Mouse (Mus musculus) left cerebral cortex, adult 11 months (tissue): Measurements from ENCODE around the gene Olfr510.
"Not testable (repeated sequence)": the region's sequence is repeated elsewhere in the genome, so short reads cannot be mapped to it uniquely, and the experiment has no call there.

ENCODE experiments used
- DNase-seq: peaks from one replicate; pipeline ENCODE4 v3.0.0; 2022; ENCODE audit warnings: low spot score

Olfr510 gene

DNA sequence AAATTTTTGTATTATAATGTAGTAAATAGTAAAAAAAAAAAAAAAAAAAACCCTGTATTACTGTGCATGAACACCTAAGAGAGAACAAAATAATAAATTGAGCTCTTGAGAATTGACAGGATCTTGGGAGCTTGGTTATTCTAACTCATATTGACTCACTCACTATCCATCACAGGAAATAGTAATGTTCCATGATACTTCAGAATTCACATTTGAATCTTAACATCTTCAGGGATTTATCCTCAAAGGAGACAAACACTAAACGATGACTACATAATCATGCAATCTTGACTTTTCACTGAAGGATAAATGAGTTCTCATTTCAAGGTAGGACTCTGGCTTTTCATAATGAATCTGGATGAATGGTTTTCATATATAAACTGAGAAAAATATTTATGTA is at the start of gene Olfr510:
Olfr510 (plus strand) TSS at position 301 of the 400 bp plus-strand sequence.
- DNase-seq = no peak

DNA sequence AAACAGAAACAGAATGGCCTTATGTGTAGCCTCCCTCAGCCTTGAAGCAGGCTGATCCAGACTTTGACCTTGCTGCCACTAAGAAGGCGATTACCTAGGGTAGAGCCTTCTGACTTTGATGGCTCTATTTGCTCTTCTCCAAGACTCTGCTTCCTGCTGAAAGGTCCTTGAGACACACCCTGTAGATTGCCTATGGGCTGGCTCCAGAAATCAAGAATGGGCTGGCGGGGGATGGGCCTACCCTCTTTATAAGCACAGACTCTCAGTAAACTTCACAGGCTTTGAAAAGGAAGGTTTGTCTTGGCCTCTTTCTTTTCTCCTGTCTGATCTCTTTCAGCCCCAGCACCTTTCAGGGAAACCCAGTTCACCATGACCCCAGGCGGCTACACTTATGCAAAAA is 49.4 kb upstream of the Olfr510 start:
- not testable (repeated sequence) for DNase-seq

DNA sequence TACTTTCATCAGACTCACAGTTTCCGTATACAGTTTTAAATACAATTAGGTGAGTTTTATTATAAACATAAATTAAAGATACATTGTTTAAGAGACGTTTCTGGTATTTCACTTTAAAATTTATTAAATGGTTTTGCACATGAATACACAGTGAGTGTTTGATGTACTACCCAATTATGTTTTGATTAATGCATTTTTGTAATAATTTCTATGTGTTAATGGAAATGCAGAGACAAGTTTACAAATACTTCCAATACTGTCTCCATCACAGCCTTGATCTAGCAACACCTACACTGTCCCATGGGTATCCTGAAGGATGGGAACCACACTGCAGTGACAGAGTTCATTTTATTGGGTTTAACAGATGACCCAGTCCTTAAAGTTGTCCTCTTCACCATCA is 44.7 kb upstream of the Olfr510 start, which contains the start of gene Olfr507:
Olfr507 (plus strand) TSS at position 301 of the 400 bp plus-strand sequence.
- DNase-seq = no peak

DNA sequence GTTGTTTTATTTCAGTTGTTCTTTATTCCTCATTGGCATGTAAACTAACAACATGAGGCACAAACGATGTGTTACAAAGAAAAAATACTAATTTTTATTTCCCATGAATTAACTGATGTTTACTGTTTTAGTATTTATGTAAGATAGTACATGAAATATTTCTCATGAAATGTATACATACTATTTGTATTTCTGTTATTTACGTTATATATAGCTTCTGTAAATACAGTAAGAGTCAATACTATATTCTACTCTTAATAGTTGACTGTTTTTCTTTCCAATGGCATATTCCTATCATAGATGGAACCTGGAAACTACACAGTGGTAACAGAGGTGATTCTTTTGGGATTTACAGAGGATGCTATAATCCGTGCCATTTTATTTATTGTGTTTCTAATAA is 36.5 kb upstream of the Olfr510 start, which contains the start of gene Olfr508:
Olfr508 (plus strand) TSS at position 301 of the 400 bp plus-strand sequence.
- DNase-seq = no peak

DNA sequence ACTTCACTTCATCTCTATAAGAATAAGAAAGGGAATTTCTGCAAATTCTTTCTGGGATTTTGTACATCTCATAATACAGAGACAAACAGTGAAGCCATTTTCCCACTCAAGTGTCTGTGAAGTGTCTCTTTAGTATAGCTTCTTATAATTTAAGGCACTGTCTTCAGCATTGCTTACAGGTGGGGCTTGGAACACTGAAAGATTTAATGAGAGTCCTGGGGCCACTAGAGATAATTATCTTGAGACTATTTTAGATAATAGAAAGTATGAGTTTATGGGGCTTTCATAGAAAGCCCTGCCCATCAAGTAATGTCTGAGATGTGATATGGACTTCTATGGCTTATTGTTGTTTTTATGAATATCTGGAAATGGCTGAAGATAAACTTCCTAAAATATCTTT is 14.4 kb upstream of the Olfr510 start, which contains the start of gene Olfr509:
Olfr509 (minus strand) TSS at position 101 of the 400 bp plus-strand sequence.
- DNase-seq = no peak

DNA sequence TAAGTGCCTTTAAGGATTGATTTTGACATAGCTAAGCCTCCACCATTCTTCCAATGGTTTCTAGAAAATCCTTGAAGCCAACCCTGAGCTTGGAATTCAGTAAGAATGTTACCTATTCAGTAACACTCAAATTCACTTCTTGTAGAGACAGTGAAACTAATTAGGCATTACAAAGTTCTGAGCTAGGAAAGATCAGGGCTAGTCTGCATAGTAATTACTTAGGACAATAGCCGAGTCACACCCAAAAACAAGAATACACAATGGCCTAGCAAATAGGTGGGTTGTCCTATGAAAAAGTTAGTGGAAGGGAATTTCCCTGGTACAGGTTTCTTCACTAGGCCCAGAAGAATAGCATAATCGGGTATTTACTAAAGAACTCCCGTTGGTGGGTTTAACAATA is 3.8 kb upstream of the Olfr510 start:
- no peak for DNase-seq

DNA sequence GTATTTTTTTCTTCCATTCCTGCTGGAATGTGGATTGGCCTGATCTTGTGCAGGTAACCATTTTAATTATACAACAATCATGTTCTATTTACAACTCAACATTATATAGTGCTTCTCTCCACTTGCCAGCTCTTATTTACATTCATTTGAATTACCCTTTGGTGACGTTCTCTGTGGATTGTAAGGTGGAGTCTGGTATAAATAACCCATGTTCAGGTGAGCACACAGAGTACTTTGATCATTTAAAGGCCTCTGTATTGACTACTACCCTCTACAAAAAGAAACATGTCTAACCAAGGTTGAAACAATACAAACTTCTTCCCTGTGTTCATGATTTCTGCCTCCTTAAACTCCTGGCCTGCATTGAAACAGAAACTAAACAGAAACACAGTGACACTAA is 4.8 kb downstream of the Olfr510 start:
- DNase-seq = no peak

DNA sequence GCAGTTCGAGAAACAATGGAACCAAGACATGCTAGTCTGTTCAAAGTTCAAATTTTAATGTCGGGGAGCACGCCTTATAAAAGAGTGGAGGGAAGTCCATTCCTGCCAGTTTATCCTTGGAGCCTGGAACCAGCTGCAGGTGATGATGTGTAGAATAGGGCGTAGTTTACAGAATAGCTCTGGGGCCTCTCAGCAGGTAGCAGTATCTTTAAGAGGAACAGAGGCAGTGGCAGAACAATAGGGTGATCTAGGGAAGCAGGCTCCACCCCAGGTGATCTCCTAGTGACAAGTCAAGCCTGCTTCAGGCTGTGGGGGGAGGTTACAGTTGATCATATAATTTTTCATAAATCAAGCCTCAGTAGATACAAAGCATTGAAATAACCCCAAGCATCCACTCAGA is 12.7 kb downstream of the Olfr510 start:
- no peak for DNase-seq

DNA sequence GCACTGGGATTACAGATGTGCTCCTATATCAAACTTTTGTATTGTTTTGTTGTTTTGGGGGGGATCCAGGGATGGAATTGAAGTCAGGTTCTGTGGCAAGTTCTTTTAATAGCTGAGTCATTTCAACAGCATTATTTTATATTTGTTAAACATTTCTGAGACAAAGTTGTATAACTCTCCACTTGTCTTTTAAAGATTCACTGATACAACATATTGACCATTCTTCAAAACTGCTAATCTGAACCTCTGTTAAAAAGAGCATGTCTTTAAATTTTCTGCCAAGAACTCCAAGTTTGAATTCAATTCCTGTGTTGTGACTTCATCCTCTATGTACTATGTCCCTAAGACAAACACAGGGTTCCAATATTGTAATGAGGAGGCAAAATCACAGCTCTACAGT is 46.8 kb downstream of the Olfr510 start, which contains the start of gene Olfr512:
Olfr512 (plus strand) TSS at position 301 of the 400 bp plus-strand sequence.
- DNase-seq = no peak
